Mouse (Mus musculus): ENCODE measurements around the gene Zfp286. TPM values are rescaled to one million over a fixed set of nuclear protein-coding genes. Genes with fewer than 3 reads are reported as not detected.

Zfp286 gene
- polyA plus RNA-seq, 1 experiment from 2014 or later: 17.3 TPM

GRCm38 (mm10) chr11:62807965-62808364 is 18.7 kb upstream of the Zfp286 start:
- H3K27ac ChIP-seq (ENCODE audit: low read depth): no peak overlapping the region
- no peak for TF ChIP-seq CTCF (IDR thresholded peaks at IDR 0.05; ENCODE audit: low read depth)
- no peaks in the 10 kb centered on the region for H3K36me3 ChIP-seq (ENCODE audit: insufficient read depth)
- DNase-seq (no peak), ATAC-seq (ENCODE audit: insufficient read depth) (no peak)
- no peaks in the 10 kb centered on the region for H3K4me1 ChIP-seq (ENCODE audit: insufficient read depth)
- no peak overlapping the region for H3K4me3 ChIP-seq (ENCODE audit: low read depth, low read length)
- no peak overlapping the region for H3K4me2 ChIP-seq
- no peaks in the 10 kb centered on the region for H3K9me3 ChIP-seq (ENCODE audit: low read depth, low read length)
- WGBS: 81% methylated on average over 2 of the region's 2 CpGs
- no peak overlapping the region for H3K9ac ChIP-seq
- H3K27me3 ChIP-seq (ENCODE audit: insufficient read depth, low read length): no peaks in the 10 kb centered on the region

DNA sequence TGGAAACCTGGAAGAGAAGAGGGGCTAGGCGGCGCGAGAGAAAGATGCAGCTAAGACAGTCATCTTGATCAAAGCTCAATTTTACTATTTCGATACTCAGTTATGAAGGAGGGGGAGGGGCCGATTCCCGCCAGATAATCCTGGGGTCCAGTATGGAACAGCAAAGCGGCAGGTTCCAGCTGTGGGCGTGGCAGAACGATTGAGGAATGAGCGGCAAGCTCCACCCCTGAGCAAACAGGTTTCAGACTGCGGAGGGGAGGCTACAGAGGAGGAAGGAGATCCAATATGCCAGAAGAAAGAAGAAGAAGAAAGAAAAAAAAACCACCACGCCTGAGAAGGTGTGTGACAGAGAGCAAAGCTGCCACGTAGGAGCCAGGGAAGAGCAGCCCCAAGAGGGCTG is 14.9 kb upstream of the Zfp286 start:
- peak overlapping the region; percentile 19; the same call in 1 of the 2 replicates for H3K4me2 ChIP-seq
- no peak for TF ChIP-seq CTCF (IDR thresholded peaks at IDR 0.05; ENCODE audit: low read depth)

DNA sequence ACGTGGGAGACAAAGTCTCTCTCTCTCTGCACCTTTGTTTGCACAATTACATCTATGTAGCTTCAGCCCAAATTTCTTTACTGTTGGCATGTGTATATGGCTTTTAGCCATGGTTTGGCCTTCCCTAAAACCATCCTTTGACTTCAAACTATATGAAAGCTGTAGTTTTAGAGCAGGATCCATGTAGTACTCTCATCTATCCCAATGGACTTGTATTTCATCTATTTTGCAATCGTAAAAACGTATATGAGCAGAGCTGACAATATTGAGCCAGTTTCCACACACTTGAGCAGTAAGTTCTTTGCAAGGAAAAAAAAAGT is 315 bp upstream of the Zfp286 start:
- H3K4me2 ChIP-seq: peak overlapping the region; percentile 77
- H3K27ac ChIP-seq (ENCODE audit: low read depth): no peak overlapping the region
- no peaks in the 10 kb centered on the region for H3K4me1 ChIP-seq (ENCODE audit: insufficient read depth)
- WGBS: 52% methylated on average over 3 of the region's 3 CpGs
- ATAC-seq (ENCODE audit: insufficient read depth): no peak
- no peak for DNase-seq
- H3K4me3 ChIP-seq (ENCODE audit: low read depth, low read length): peak overlapping the region; percentile 55
- no peaks in the 10 kb centered on the region for H3K9me3 ChIP-seq (ENCODE audit: low read depth, low read length)
- H3K27me3 ChIP-seq (ENCODE audit: insufficient read depth, low read length): no peaks in the 10 kb centered on the region
- H3K9ac ChIP-seq: peak overlapping the region; percentile 38
- peaks cover 5% of the 10 kb centered on the region for H3K36me3 ChIP-seq (ENCODE audit: insufficient read depth)
- TF ChIP-seq CTCF (IDR thresholded peaks at IDR 0.05; ENCODE audit: low read depth): no peak

More for the DNA sequence above, 14.9 kb upstream of the Zfp286 start:
- Histone ChIP-seq H3K4me3 (ENCODE audit: low read depth, low read length) (no peak overlapping the region), H3K9ac (no peak overlapping the region), H3K9me3 (ENCODE audit: low read depth, low read length) (no peaks in the 10 kb centered on the region), H3K27me3 (ENCODE audit: insufficient read depth, low read length) (no peaks in the 10 kb centered on the region), H3K4me1 (ENCODE audit: insufficient read depth) (no peaks in the 10 kb centered on the region), H3K36me3 (ENCODE audit: insufficient read depth) (no peaks in the 10 kb centered on the region), H3K27ac (ENCODE audit: low read depth) (no peak overlapping the region)
- DNase-seq: no peak
- ATAC-seq (ENCODE audit: insufficient read depth): no peak
- 44% methylated on average over 13 of the region's 13 CpGs for WGBS

DNA sequence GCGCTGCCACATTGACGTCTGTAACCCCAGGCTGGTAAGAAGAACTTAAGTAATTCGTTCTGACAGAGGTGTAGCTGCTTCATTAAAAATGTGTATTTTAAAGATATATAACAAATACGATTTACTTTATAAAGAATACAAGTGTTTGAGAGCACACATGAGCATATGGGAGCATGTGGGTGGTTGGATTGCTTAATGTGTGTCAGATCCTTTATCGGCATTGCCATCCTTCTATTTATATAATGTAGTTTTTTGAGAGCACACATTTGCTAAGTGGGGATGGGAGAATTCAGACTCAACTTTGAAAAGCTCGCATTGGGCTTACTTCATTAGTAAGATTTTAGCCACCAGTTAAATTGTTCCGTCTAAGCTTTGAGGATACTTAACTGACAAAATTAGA is 12.8 kb downstream of the Zfp286 start:
- Histone ChIP-seq H3K27me3 (ENCODE audit: insufficient read depth, low read length) (no peaks in the 10 kb centered on the region), H3K36me3 (ENCODE audit: insufficient read depth) (peaks cover 35% of the 10 kb centered on the region), H3K4me2 (no peak overlapping the region), H3K9me3 (ENCODE audit: low read depth, low read length) (peaks cover 37% of the 10 kb centered on the region), H3K27ac (ENCODE audit: low read depth) (no peak overlapping the region), H3K4me3 (ENCODE audit: low read depth, low read length) (no peak overlapping the region), H3K9ac (no peak overlapping the region), H3K4me1 (ENCODE audit: insufficient read depth) (no peaks in the 10 kb centered on the region)
- WGBS: 93% methylated on average over 7 of the region's 7 CpGs
- ATAC-seq (ENCODE audit: insufficient read depth) (no peak), DNase-seq (no peak)
- TF ChIP-seq CTCF (IDR thresholded peaks at IDR 0.05; ENCODE audit: low read depth): no peak

DNA sequence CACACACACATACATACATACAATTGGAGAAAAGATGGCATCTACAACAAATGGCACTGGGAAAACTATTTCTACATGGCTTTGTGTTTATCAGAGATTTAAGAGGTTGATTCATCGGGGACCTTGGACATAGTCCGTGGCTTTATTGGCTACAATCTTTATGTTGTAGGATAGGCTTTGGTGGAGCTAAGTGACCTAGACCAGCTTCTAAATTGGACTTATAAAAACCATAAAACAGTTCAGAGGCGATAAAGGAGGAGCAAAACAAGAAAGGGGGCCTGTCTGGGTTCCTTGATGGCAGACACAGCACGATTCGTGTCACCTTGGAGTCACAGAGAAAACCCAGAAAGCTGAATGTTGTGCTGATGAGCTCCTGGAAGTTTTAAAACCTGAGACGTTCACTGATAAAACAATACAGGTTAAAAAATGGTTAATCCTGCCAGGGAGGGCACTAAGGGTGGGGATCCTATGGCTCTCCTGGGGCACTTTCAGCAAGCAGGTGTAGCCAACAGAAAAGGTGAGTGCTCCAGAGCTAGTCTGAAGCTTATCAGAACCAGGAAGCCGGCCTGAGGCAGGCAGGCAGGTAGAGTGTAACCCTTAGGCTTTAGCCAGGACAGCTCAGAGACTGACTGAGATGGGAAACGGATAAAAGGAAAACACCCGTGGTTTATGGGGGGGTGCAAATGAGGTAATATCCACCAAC is 28.4 kb downstream of the Zfp286 start:
- TF ChIP-seq CTCF (IDR thresholded peaks at IDR 0.05; ENCODE audit: low read depth): no peak
- WGBS: 70% methylated on average over 9 of the region's 9 CpGs
- Histone ChIP-seq H3K27ac (ENCODE audit: low read depth) (no peak overlapping the region), H3K4me1 (ENCODE audit: insufficient read depth) (no peaks in the 10 kb centered on the region), H3K9ac (no peak overlapping the region), H3K4me2 (no peak overlapping the region), H3K27me3 (ENCODE audit: insufficient read depth, low read length) (no peaks in the 10 kb centered on the region), H3K36me3 (ENCODE audit: insufficient read depth) (no peaks in the 10 kb centered on the region), H3K9me3 (ENCODE audit: low read depth, low read length) (no peaks in the 10 kb centered on the region), H3K4me3 (ENCODE audit: low read depth, low read length) (no peak overlapping the region)
- no peak for DNase-seq
- ATAC-seq (ENCODE audit: insufficient read depth): no peak

DNA sequence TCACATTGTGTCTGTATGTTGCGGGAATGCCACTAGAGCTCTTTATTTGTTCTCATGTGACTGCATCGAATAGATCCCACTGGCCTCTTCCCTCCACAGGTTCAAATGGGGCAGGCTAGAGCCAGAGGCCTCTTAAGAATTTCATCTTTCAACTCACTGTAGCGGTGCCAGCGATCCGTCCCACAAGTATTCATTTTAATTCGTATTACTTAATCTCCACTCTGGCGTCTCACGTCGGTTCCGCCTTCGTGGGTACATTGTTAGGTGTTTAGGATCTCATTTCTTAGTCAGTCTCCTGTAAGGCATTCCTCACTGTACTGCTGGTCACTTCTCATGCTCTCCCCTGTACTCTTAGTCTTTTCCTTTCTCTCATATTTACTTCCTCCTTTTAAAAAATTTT is 30.8 kb downstream of the Zfp286 start:
- no peak for TF ChIP-seq CTCF (IDR thresholded peaks at IDR 0.05; ENCODE audit: low read depth)
- H3K4me3 ChIP-seq (ENCODE audit: low read depth, low read length): no peak overlapping the region
- no peak overlapping the region for H3K9ac ChIP-seq
- no peaks in the 10 kb centered on the region for H3K27me3 ChIP-seq (ENCODE audit: insufficient read depth, low read length)
- no peak overlapping the region for H3K27ac ChIP-seq (ENCODE audit: low read depth)
- no peak overlapping the region for H3K4me2 ChIP-seq
- H3K9me3 ChIP-seq (ENCODE audit: low read depth, low read length): no peaks in the 10 kb centered on the region
- DNase-seq (no peak), ATAC-seq (ENCODE audit: insufficient read depth) (no peak)
- H3K4me1 ChIP-seq (ENCODE audit: insufficient read depth): no peaks in the 10 kb centered on the region
- H3K36me3 ChIP-seq (ENCODE audit: insufficient read depth): no peaks in the 10 kb centered on the region
- WGBS: 87% methylated on average over 11 of the region's 11 CpGs

GRCm38 (mm10) chr11:62757906-62758305 is 31.4 kb downstream of the Zfp286 start:
- no peak for TF ChIP-seq CTCF (IDR thresholded peaks at IDR 0.05; ENCODE audit: low read depth)
- no peaks in the 10 kb centered on the region for H3K4me1 ChIP-seq (ENCODE audit: insufficient read depth)
- no peaks in the 10 kb centered on the region for H3K36me3 ChIP-seq (ENCODE audit: insufficient read depth)
- WGBS: 73% methylated on average over 6 of the region's 6 CpGs
- H3K27ac ChIP-seq (ENCODE audit: low read depth): no peak overlapping the region
- H3K4me3 ChIP-seq (ENCODE audit: low read depth, low read length): no peak overlapping the region
- no peak overlapping the region for H3K9ac ChIP-seq
- H3K27me3 ChIP-seq (ENCODE audit: insufficient read depth, low read length): no peaks in the 10 kb centered on the region
- no peak for ATAC-seq (ENCODE audit: insufficient read depth)
- DNase-seq: no peak
- H3K9me3 ChIP-seq (ENCODE audit: low read depth, low read length): no peaks in the 10 kb centered on the region
- H3K4me2 ChIP-seq: no peak overlapping the region
